Mouse (Mus musculus) neutrophil, adult 5-6 weeks (primary cell): ENCODE data around the gene Olfr538. TPM values are rescaled to one million over a fixed set of nuclear protein-coding genes. Genes with fewer than 3 reads are reported as not detected.
"Not testable (repeated sequence)": the region's sequence is repeated elsewhere in the genome, so short reads cannot be mapped to it uniquely, and the experiment has no call there.

ENCODE experiments used
- ATAC-seq: fragments of 151-379, 151-347 bp; 2 replicates; pipeline ENCODE4 v1.8.0; 2017; ENCODE audit warnings: mild to moderate bottlenecking, moderate TSS enrichment; ENCODE audit not compliant: insufficient number of reproducible peaks, poor library complexity, low FRiP score, severe bottlenecking; ENCODE audit errors: extremely low read depth
- total RNA-seq: library from RNA; stranded (forward); fragments of 200-1000 nt; gene quantifications from 2 replicates; pipeline ENCODE4 v1.2.3, GENCODE M21; 2017

The Olfr538 gene
- total RNA-seq = not detected in 2 replicates

DNA sequence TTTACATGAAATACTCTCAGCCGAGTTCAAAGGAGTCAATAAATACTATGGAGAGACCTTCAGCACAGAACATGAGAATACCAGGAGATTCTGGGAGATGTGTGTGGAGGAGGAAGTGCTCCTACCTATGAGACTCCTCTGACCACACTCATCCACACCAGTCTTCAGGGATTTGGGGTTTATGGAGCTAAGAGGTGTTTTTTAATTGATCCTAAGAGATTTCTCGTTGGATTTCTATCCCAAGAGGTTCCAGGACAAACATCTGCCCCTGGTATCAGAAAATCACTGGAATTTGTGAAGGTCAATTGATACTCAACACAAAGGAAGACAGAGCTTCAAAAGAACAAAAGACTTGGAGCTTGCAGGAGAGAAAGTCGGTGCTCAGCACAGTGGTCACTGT, at the start of gene Olfr538:
TSS of gene Olfr538 (plus strand) at position 301 of the 400 bp plus-strand sequence.
- no peak for ATAC-seq

DNA sequence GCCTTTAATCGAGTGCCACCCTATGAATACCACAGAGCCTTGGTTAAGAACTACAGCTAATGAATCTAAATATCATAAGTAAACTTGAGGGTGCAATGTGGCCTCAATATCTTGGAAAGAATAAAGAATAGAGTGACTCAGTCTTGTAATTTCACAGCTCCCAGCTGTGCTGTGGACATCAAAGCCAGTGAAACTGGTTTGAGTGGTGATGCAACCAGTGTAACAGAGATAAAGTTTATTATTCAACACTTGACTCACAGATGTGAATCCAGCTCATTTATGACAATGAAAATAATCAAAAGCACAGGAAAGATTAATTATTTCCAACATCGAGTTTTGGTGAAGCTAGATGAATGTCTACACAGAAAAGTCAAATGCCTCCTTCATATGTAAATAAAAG, 27.9 kb upstream of the Olfr538 start:
- ATAC-seq = no peak

DNA sequence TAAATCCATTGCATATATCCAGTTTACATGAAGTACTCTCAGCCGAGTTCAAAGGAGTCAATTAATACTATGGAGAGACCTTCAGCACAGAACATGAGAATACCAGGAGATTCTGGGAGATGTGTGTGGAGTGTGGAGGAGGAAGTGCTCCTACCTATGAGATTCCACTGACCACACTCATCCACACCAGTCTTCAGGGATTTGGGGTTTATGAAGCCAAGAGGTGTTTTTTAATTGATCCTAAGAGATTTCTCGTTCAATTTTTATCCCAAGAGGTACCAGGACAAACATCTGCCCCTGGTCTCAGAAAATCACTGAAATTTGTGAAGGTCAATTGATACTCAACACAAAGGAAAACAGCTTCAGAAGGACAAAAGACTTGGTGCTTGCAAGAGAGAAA, 33.3 kb downstream of the Olfr538 start, which contains the start of gene Olfr46:
TSS of gene Olfr46 (plus strand) at position 301 of the 400 bp plus-strand sequence.
- not testable (repeated sequence) for ATAC-seq

Other genes starting within 250 kb of the Olfr538 start
- not detected in 2 replicates for gene Olfr525, start 247.0 kb upstream of the Olfr538 start, total RNA-seq
- 0.37 TPM in 1 of 2 replicates, not detected in the other for gene Olfr527, start 233.9 kb upstream of the Olfr538 start, total RNA-seq
- gene Olfr60, start 206.2 kb upstream of the Olfr538 start, total RNA-seq = not detected in 2 replicates
- not detected in 2 replicates for gene Olfr530, start 191.6 kb upstream of the Olfr538 start, total RNA-seq
- gene Olfr531, start 165.0 kb upstream of the Olfr538 start, total RNA-seq = not detected in 2 replicates
- not detected in 2 replicates for gene Olfr532, start 146.2 kb upstream of the Olfr538 start, total RNA-seq
- gene Olfr533, start 104.5 kb upstream of the Olfr538 start, total RNA-seq = not detected in 2 replicates
- not detected in 2 replicates for gene Olfr535, start 83.7 kb upstream of the Olfr538 start, total RNA-seq
- gene Olfr536, start 60.5 kb upstream of the Olfr538 start, total RNA-seq = not detected in 2 replicates
- 0.35 TPM in 1 of 2 replicates, not detected in the other for gene Olfr46, start 33.4 kb downstream of the Olfr538 start, total RNA-seq
- gene Olfr61, start 61.1 kb downstream of the Olfr538 start, total RNA-seq = not detected in 2 replicates
- gene Olfr53, start 78.6 kb downstream of the Olfr538 start, total RNA-seq = not detected in 2 replicates
- gene Olfr539, start 92.0 kb downstream of the Olfr538 start, total RNA-seq = under 0.01 TPM in 1 of 2 replicates, not detected in the other
- not detected in 2 replicates for gene Olfr45, start 114.1 kb downstream of the Olfr538 start, total RNA-seq
- not detected in 2 replicates for gene Olfr541, start 129.4 kb downstream of the Olfr538 start, total RNA-seq
- gene Cyp2e1, start 195.9 kb downstream of the Olfr538 start, total RNA-seq = not detected in 2 replicates
- not detected in 2 replicates for gene Syce1, start 220.0 kb downstream of the Olfr538 start, total RNA-seq